Mouse (Mus musculus) ovary, postnatal 10 days (tissue): ENCODE results near the gene Galnt10.

Experiments used
- DNase-seq: peaks from one replicate; pipeline ENCODE4 v3.0.0; 2022; ENCODE audit warnings: low spot score

Gene Galnt10

DNA sequence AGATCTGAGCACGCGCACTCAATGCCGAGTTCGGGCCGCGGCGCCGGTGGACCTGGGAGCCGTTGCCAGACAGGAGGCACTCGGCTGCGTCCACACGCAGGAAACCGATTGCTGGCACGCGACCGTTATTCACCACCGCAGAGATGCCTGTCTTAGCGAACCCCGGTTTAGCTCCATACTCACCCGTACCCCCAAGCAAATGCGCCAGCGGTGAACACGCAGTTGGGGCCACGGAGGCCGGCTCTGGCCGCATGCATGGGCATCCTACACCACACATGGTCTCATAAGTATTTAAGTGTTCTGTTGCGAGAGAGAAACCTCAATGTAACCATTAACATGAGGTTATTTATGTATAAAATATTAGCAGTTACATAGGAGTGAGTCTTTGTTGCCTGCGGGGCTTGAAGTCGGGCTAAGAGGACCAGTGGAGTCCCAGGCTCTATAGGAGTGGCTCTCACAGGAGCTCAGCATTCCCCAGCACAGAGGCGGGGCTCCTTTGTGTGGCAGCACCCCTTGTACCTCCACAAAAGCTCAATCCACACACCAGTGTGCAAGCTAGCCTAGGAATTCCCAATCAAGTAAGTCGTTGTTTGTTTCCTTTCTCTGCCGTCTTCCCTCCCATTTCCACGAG lies 182.8 kb downstream of the Galnt10 start:
- no peak for DNase-seq

DNA sequence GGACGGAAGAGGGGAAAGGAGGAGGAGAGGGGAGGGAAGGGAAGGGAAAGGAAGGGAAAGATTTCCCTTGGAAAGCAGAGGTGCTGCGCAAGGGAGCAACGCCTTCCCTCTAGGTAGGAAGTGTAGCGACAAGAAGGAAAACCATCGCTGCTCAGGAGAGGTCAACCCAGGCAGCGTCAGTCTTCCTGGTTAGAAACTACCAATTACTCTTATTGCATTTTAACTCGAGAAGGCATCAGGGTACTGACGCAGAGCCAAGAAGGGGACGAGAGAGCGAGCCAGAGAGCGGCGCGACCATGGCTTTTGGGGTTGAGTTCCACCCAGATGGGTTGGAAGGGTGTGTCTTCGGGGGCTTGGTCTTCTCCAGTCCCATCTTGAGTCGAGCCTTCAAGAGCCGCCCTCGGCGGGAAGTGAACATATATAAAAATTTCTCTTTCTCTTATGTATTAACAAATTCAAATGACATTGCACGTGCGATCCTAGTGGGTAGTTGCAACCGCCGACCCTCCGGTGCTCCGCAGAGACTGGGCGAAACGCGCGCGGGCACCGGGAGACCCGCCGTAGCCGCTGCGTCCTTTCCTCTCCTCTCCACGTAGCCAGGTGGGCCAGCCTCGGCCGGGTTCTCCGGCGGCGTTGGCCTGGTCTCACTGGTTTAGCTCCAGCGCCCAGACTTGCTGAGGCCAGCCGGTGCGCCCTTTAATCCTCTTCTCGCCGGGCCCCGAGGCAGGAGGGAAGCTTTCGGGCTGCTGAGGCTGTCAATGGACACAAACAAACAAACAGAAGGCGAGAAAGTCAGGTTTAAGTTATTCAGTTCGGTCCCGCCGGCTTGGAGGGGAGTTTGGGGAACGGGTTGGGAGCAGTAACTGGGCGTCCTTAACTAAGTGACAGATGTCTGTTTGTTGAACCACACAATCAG lies 184.0 kb downstream of the Galnt10 start:
- no peak for DNase-seq

DNA sequence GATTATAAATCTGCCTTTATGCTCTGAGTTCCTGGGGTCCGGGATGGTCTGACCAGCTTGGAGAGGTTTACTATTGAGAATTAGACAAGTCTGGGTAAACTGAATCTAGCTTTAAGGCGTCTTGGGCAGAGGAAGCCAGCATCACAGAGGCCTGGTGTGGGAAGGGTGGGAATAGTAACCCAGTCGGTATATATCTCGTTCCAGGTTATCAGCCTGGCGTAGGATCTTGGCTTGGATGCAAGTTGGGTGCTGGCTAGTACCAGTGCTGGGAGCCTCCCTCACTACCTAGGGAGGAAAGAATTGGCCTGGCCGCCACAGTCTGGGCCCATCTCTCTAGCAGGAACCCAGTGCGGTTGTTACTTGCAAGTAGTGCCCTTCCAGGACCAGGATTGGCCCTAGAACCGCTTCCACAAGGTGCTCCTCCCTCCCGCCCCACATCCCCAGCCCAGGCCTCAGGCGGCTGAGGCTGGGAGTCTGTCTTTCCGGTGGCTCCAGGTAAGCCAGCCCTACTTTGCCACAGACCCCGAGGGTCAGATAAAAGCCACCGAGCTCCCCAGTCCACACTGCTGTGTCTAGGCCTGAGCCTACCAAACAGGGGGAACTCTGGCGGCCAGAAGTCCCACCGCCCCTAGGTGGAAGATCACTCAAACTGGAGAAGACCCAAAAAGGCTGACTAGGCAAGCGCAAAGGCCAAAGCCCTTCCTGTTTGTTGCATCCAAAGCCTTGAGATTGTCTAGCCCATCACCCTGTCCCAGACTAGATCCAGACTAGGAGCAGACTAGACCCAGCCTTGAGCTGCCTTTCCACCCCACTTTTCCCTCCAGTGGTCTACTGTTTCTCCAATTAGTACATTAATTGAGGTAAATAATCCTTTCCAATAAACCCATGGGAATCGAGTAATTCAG lies 184.9 kb downstream of the Galnt10 start:
- DNase-seq: no peak

DNA sequence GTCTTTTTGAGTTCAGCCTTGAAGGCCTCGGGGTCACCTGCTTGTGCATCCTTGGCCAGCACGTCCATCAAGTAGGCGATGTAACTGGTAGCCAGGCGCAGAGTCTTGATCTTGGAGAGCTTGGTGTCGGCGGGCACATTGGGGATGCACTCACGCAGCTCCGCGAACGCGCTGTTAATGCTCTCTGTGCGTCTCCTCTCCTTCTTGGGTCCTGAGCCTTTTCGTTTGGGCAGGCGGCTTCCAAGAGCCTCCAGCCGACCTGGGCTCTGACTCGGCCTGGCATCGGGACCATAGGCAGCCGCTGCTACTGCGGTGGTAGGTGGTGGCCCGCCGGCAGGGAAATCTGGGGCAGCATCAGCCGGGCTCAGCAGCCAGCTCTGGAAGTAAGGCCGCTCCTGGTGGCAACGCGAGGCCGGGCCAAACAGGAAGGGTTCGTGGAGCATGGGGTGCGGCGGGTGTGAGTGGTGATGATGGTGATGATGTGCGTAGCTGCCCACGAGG lies 186.1 kb downstream of the Galnt10 start:
- DNase-seq: no peak

DNA sequence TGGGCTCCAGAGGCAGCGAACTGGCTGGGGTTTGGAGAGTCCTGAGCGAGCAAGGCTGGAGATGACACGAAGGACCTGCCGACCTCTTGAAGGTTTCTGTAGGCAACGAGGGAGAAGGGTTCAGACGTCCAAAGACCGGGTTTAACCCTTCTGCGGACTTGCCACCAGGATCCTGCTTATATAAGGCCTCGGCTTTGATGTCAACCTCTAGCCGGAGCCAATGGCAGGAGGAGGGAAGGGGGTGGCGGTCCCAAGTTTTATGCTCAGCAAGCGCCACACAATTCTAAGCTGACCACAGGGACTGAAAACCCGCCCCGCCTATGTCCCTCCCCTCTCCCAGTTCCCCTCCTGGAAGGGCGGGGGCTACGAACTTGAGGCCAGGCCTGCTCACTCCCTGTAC lies 186.6 kb downstream of the Galnt10 start:
- no peak for DNase-seq

DNA sequence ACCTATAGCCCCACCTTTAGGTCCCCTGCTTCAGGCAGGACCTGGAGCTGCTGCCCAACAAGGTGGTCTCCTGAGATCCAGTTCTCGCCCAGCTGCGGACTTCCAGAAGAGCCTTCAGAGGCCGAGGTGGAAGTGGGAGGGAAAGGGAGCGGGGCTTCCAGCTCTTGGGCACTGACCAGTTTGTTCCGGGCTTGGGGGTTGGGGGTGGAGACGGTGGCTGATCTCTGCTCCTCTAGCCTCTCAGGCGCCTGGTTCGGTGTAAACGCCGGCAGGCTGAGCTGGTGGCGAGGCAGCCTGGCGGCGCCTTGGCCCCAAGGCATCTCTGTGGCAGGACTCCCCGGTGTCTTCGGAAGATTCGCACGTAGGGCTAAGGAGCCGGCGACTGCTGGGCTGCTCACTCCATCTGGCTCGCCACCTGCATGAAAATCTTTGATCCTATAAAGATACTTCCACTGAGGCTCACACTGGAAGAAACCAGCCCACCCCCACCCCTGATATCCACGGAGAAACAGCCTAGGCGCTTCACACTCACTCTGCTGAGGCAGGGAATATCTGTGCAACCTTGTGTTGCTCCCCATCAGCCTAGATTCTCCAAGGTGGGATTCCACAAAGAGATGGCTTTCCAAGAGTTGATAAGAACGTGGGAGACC lies 187.4 kb downstream of the Galnt10 start, which contains the start of gene Hand1:
Hand1 (minus strand) TSS at position 267 of the 650 bp plus-strand sequence.
- DNase-seq: no peak

DNA sequence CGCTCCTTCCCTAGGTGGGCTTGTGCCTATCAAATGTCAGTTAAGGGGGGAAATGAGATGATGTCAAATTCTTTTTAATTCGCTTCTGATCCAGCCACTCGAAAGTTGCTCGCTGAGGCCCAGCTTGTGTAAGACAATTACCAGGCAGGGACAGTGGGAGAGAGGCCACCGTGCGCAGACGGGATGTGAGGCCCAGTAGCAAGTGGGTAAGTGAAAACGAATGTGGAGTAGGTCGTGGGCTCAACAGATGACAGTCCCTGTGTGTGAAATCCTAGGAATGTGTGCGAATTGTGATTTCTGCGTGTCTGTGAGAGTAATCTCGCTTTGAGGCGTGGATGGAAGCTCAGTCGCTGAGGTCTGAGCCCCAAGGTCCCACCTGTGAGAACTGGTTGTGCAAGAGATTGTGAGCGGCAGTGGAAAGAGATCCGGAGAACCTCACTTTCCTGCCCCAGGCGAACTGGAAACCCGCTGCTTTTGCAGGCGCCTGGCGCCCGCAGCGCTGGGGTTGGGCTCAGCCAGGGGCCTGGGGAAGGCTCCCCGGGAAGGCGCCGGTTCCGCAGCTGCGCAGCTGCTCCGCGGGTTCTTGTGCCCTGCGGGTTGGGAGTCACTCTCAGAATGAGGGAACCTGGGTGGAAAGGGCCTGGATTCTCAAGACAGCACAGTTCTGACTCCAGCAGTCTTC lies 188.2 kb downstream of the Galnt10 start:
- no peak for DNase-seq

DNA sequence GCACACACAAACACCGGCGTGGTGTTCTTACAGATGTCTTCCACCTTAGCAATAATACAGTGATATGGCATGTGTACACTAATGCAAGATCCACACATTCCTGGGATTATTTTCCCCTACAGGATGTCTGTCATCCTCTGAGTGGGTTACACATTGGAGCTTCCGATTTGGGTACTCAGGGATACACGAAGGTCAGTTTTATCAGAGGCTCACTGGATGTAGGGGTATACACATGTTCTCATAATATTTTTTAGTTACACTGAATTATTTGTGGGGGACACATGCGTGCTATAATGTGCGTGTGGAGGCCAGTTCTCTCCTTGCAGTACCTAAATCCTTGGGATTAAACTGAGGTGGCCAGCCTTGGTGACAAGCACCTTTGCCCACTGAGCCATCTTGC lies 188.8 kb downstream of the Galnt10 start:
- no peak for DNase-seq

DNA sequence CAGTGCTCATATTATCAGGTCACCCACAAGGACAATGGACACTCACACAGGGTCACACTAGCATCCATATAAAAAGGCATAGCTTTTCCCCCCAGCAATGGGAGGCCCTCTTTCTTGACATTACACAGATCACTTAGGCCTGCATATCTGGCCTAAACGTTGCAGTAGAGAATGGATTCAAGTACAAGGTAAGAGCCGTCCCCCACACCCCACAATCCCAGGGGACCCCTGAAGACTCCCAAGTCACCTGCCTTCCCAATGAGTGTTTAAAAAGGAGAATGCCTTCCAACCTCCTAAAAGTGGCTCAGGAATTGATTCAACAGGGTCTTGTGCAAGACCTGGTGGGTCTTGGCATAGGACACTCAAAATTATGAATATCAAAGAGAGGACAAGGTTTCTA lies 190.1 kb downstream of the Galnt10 start:
- no peak for DNase-seq

DNA sequence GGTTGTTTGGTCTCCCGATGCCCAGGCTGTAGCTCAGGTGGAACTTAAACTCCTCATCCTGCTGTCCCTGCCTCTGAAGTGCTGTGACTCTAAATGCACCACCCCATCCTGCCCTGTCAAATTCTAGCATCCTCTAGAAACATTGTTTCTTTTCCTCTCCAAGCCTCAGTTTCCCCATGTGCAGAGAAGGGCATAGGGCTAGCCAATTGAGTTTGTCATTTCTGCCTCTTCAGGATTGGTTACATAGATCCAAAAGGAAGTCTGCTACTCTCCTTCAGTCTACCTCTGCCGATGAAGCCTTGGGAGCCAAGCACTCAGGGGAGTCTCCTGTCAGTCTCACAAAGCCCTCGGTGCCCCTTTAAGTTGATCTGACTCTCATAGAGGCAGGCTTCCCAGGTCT lies 190.7 kb downstream of the Galnt10 start:
- DNase-seq: no peak

DNA sequence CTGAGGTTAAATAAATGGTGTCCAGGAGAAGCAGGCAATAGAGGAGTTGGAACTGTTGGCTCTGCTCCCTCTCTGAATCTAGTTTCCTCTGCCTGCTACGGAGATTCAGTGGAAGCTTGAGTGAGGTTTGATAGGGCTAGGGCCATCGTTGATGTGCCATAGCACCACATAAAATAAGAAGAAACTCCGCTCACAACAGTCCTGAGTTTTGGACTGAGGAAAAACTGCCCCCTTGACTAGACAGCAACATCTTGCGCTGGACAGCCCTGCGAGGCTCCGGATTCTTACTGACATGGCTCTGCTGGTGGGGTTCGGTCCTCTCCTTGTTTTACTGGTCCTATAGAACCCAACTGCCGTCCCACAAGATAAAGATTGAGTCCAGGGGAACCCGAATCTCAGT lies 191.2 kb downstream of the Galnt10 start:
- no peak for DNase-seq
